Mouse (Mus musculus) 416B (cell line): ENCODE results near the gene Afap1.

ENCODE experiments used
- DNase-seq: peaks from one replicate; pipeline ENCODE4 v3.0.0; 2011; ENCODE audit warnings: low read depth

Afap1 gene

DNA sequence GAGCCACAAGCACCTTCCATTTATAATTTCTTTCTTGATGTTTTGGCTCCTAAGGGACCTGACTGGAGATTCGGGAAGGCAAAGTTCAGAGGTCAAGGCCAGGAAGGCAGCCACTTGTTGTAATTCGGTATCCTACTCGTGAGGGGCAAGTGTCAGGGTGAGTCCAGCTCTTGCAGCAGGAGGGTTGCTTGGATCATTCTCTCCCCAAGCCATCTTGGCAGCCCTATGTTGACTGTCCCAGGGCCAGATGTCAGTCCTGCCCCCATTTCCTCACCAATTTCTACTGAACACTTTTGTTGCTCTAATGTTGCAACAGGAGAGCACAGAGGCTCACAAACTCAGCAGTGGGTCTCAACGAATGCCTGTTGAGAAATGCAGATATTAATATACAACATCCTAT lies 5.0 kb downstream of the Afap1 start:
- DNase-seq, result no peak

DNA sequence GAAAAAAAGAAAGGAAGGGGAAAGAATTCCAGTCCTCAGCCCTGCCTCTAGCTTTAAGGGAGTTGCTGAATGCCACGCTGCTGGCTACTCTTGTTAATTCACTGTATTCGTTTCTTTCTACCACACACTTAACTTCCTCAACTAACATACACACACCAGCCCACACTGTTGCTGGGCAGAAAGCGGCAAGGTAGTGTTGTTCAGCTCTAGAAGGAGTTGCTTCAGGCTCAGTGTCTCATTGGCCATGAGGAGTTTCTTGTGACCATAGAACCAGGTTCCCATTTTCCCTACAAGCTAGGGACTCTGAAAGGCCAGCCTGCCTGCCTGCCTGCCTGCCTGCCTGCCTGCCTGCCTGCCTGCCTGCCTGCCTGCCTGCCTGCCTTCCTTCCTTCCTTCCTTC lies 5.9 kb downstream of the Afap1 start:
- no peak for DNase-seq

DNA sequence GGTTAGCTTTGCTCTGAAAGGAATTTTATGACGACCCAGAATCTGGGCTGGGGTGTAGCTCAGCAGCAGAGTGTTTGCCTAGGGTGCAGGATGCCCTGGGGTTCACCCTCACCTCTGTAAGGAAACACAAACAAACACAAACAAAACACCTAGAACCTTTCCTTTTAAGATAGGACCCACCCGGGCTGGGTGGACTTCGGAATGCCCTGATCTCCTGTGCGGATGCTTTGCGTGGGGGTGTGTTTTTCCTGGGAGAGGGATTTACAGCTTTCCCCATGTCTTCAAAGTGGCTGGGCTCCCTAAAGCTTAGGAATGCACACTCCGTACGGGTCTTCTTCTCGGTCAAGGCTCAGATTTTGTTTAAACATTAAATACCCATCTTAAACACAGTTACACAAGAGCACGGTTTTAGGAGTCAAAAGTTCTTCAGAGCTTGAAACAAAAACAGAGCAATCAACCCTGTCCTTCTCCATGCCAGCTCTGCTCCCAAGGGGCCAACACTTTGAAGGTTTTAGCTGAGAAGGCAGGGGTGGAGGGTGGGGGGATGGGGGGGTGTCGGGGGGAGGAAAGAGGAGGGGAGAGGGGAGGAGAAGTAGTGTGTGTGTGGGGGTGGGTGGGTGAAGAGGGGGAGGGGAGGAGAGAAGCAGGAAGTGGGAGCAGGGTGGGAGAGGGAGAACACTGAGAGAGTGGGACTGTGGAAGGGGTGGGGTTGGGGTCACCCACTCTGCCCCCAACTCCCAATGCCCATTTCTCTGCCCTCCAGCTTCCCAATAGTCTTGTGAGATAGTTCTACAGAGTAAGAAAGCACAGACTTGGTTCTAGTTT lies 7.5 kb downstream of the Afap1 start:
- DNase-seq, result no peak

GRCm38 (mm10) chr5:35901226-35901809 lies 8.2 kb downstream of the Afap1 start:
- no peak for DNase-seq

DNA sequence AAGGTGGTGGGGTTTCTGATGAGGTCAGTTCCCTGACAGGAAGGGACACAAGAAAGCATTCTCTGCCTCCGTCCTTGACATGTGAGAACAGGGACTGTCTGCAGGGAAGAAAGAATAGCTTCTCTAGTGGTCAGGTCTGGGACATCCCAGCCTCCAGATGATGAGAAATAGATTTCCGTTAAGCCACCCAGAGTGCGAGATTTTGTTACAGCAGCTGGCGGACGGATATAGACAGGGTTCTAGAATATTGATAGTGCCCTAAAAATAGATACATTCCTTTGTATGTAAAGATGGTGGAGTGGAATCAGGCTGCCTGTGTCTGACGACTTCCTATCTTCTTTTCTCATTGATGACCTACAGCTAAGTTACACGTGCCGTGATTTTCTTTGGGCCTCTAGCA lies 10.3 kb downstream of the Afap1 start:
- DNase-seq, result no peak

DNA sequence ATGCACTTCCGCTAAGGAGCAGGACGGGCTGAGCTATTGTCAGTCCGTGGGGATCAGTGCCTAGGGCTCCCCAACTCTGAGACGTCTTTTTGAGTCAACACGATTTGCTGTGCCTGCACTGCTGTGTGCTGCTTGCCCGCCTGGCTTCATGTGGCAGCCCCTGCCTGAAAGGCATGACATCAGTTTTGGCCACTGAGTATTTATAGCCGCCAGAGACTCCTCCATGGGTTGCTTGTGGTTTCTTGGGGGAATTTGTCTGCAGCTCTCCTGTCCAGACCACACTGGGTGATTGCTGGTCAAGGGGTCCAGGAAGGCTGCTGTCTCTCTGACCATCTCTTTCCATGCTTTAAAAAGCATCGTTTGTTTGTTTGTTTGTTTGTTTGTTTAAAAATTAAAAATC lies 12.2 kb downstream of the Afap1 start:
- no peak for DNase-seq

GRCm38 (mm10) chr5:35907090-35907489 lies 14.0 kb downstream of the Afap1 start:
- DNase-seq, result no peak

DNA sequence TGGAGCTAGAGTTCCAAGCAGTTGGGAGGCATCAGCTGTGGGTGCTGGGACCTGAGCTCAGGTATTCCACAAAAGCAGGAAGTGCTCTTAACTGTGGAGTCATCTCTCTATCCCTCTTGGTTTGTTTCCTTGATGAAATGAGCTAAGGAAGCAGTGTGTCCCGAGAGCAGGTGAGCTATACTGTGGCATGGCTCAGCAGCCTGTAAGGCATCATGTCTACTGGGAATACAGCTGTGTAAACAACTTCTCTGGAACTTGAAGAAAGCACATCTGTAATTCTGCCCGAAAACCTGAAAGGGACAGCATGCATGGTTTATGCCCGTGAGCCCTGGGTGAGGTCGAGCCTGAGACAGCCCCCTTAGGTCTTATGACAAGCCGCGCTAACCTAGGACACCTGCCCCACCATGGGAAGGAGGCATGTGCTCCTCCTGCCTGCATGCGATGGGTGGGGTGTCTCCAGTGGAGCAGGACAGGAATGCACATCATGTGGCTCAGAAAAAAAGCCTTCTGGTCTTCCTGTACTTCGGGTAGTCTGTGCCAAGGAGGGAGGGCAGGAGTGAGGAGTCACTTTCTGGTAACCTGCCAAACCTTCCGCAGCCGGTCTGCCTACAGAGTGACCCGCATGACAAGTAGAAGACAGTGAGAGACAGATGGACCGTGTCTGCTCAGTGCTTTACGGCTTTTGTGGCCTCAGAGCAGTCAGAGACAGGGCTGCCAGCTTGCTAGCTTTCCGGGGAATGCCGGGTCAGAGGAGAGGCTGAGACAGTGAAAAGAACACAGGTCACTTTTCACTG lies 14.7 kb downstream of the Afap1 start:
- no peak for DNase-seq

DNA sequence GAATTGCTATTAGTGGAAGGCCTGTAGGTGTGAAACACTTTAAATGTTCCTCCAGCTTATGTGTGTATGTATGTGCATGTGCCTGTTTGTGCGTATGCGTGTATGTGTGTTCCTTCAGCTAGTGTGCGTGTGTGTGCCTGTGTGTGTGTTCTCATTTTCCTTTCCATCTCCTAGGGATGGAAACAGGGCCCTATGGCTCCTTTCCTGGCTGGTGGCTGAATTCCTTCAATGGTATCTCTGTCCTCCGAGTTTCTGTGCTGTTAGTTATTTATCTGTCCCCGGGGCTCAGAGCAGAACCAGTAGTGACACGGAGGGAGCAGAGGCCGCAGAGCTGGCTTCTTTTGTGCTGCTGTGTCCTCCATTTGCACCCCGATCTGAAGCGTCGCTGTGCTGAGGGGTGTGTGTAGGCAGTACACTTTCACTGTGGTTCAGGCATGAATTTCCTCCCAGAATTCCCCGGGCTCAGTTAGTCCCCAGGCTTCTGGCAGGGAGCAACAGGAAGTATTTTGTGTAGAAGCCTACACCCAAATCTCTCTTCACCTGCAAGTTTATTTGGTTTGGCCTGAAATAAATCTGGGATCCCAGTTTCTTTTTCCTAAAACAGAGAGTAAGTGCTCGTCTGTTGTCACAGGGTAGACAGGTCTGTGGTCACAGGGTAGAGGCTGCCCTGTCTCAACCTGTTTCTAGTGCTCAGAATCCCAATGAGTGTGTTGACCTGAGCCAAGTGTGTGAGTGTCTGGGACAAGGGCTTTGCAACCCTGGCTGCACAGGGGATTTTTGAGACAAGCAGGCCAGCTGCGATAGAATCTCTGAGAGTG lies 15.7 kb downstream of the Afap1 start:
- DNase-seq, result no peak

DNA sequence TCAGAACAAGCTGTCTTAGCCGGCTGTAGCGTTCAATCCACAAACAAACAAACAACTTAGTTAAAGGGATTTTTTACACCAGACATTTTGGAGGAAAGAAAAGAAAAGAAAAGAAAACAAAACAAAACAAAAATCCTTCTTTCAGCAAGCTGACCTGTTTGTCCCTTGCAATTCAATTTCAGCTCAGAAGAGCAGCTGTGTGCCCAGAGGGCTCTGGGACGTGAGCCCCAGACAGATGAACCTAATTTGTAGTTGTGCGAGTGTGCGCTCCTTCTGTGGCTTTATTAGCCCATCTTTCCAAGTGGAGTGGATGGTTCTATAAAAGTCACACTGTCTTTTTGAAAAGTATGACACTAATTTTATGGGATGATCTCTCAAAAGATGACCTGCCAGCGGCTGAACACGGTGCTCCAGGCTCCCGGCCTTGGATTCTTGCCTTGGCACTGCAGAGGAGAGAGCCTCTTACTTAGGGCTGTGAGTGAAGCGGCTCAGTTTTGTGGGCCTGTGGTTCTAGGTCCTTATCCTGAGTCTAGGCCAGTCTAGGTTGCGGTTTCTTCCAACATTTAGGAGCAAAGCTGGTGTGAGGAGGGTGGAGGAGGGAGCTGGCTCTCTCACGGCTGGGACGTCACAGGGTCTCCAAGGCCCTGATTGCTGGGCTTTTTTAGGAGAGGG lies 22.6 kb downstream of the Afap1 start:
- no peak for DNase-seq

GRCm38 (mm10) chr5:35916666-35917065 lies 23.5 kb downstream of the Afap1 start:
- DNase-seq, result no peak

DNA sequence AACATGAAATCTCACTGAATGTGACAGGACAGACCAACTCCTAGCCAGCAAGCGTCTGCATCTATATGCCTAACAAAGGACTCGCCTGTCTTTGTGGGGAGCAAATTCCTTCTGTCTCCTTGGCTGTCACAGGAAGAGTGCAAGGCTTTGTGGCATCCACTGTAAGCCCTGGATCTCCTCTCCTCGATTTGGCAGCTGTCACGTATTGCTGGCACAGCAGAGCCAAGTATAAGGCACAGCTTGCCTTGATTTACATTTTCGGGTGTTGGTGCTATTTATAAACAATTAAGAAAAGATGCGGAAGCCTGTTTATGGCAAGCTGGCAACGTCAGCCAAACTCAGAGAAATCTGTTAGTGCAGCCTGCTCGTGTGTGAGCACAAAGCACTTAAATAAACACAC lies 25.3 kb downstream of the Afap1 start:
- no peak for DNase-seq

- DNase-seq, result no peak
These were observed 27.0 kb downstream of the Afap1 start for GRCm38 (mm10) chr5:35920076-35920475.

DNA sequence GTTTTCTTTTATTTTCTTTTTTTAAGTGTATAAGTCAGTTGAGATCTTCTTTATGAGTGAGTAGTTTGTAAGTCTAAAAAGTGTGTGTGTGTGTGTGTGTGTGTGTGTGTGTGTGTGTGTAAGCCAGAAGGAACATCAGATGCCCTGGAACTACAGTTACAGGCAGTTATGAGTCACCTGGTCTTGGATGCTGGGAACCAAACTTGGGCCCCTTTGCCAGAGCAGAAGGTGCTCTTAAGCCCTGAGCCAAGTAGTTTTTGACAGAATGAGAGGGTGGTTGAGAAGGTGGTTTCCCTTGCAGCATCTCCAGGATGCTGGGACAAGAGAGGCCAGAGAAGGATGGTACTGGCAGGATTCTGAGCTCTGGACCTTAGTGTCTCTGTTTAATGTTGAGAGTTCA lies 27.4 kb downstream of the Afap1 start:
- no peak for DNase-seq

DNA sequence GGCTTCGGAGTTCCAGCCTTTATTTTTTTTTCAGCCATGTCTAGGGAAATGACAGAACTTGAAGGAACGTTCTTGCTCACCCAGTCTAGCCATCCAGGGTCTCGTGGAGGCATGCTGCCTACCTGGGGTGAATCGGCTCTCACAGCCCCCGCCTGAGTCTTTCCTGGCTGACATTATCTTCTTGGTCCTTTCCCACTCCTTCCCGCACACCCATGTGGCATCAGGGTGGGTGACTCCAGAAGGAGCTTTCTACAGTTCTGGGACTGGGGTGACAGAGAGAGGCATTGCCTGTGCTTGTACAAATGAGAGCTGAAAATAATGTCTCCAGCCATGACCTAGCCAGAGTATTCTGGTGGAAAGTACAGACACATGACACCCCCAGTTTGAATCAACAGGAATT lies 28.0 kb downstream of the Afap1 start:
- no peak for DNase-seq

GRCm38 (mm10) chr5:35921595-35922254 lies 28.6 kb downstream of the Afap1 start:
- no peak for DNase-seq

DNA sequence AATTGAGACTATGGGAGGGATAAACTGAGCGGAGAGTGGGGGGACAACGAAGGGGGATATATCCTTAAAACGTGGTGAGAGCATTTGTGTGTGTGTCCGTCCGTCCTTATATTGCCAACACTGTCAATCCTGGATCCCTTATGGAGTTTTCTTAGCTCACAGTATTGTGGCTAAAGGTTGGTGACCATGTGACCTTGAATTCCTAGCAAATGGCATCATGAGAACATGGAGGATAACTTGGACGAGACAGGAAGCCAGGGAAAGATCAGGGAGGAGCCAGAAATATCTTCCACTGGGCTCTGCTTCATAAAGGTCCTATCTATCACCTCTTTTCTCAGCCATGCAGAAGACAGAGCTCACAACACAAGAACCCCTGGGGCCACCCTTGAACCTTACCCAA lies 30.3 kb downstream of the Afap1 start:
- DNase-seq, result no peak

GRCm38 (mm10) chr5:35925171-35925634 lies 32.1 kb downstream of the Afap1 start:
- DNase-seq, result no peak

- no peak for DNase-seq
These were observed 33.4 kb downstream of the Afap1 start for GRCm38 (mm10) chr5:35926511-35926910.

- no peak for DNase-seq
These were observed 38.2 kb downstream of the Afap1 start for GRCm38 (mm10) chr5:35931296-35931695.

GRCm38 (mm10) chr5:35933059-35933458 lies 39.9 kb downstream of the Afap1 start:
- no peak for DNase-seq
